Mouse (Mus musculus) midbrain, embryonic 11.5 days (tissue): Measurements from ENCODE around the gene Ksr2. TPM values are rescaled to one million over a fixed set of nuclear protein-coding genes. Genes with fewer than 3 reads are reported as not detected.
A peak's percentile ranks its signal among the peaks of the same experiment; 100 is the strongest.
"Not testable (repeated sequence)": the region's sequence is repeated elsewhere in the genome, so short reads cannot be mapped to it uniquely, and the experiment has no call there.

Source experiments
- ATAC-seq: fragments of 200-750 bp; cut with Nextera tagmentation; 2 replicates; pipeline ENCODE4 v1.8.0; 2017; ENCODE audit warnings: moderate TSS enrichment, moderate library complexity; ENCODE audit not compliant: low FRiP score
- DNase-seq: peaks from one replicate; pipeline ENCODE4 v3.0.0; 2015; ENCODE audit warnings: low spot score; ENCODE audit errors: missing footprints
- H3K27ac ChIP-seq: fragments of 300-500 bp; sonication (generic); 2 replicates; pipeline ENCODE4 v1.5.1; 2014; ENCODE audit warnings: low read depth, low read length
- H3K27me3 ChIP-seq: fragments of 300-500 bp; sonication (generic); 2 replicates; pipeline ENCODE4 v1.6.1; 2014; ENCODE audit warnings: mild to moderate bottlenecking, low read length, moderate library complexity, mixed read lengths; ENCODE audit not compliant: control insufficient read depth, insufficient read depth
- H3K36me3 ChIP-seq: fragments of 300-500 bp; sonication (generic); 2 replicates; pipeline ENCODE4 v1.6.1; 2014; ENCODE audit warnings: mild to moderate bottlenecking, low read length, moderate library complexity, mixed read lengths; ENCODE audit not compliant: control insufficient read depth, insufficient read depth
- H3K4me1 ChIP-seq: fragments of 300-500 bp; sonication (generic); 2 replicates; pipeline ENCODE4 v1.6.1; 2014; ENCODE audit warnings: low read length; ENCODE audit not compliant: control insufficient read depth, insufficient read depth
- H3K4me2 ChIP-seq: fragments of 300-500 bp; sonication (generic); 2 replicates; pipeline ENCODE4 v1.6.1; 2014; ENCODE audit warnings: mild to moderate bottlenecking, moderate library complexity
- H3K4me3 ChIP-seq: fragments of 300-500 bp; sonication (generic); 2 replicates; pipeline ENCODE4 v1.5.1; 2014; ENCODE audit warnings: low read depth, low read length
- H3K9ac ChIP-seq: fragments of 300-500 bp; sonication (generic); 2 replicates; pipeline ENCODE4 v1.6.1; 2014; ENCODE audit warnings: low read length
- H3K9me3 ChIP-seq: fragments of 300-500 bp; sonication (generic); 2 replicates; pipeline ENCODE4 v1.6.1; 2016; ENCODE audit warnings: low read length; ENCODE audit not compliant: control insufficient read depth
- WGBS: fragments of 180-500 bp; shearing (Covaris S2); extraction: QIAGEN DNeasy Blood & Tissue Kit; methylation state at CpG from one replicate; pipeline ENCODE4 v1.1.7; 2014; 5-methylcytosine and 5-hydroxymethylcytosine counted together
- polyA plus RNA-seq: library from polyadenylated mRNA; unstranded; fragments of >200 nt; fragmentation: Nextera tagmentation; extraction: Ambion mirVana; gene quantifications from 2 replicates; pipeline ENCODE4 v1.2.1, GENCODE M21; 2014

The Ksr2 gene
- polyA plus RNA-seq, 1 experiment from 2014 or later = 0.90 TPM

GRCm38 (mm10) chr5:117377731-117378130 is 36.1 kb upstream of the Ksr2 start:
- ATAC-seq, DNase-seq, H3K4me2 ChIP-seq, H3K9ac ChIP-seq, H3K4me3 ChIP-seq, H3K9me3 ChIP-seq, H3K4me1 ChIP-seq, H3K27me3 ChIP-seq, H3K27ac ChIP-seq: not testable (repeated sequence)
- H3K36me3 ChIP-seq = peaks cover 20% of the 10 kb centered on the region
- 93% methylated on average over 14 of the region's 14 CpGs for WGBS

- no peak overlapping the region for H3K27ac ChIP-seq
- H3K9ac ChIP-seq = no peak overlapping the region
- H3K9me3 ChIP-seq = no peaks in the 10 kb centered on the region
- no peak for DNase-seq
- no peak overlapping the region for H3K4me3 ChIP-seq
- H3K4me1 ChIP-seq = no peaks in the 10 kb centered on the region
- no peak overlapping the region for H3K4me2 ChIP-seq
- peaks cover 20% of the 10 kb centered on the region for H3K36me3 ChIP-seq
- ATAC-seq = no peak
- 86% methylated on average over 4 of the region's 4 CpGs for WGBS
- no peaks in the 10 kb centered on the region for H3K27me3 ChIP-seq
Measured at GRCm38 (mm10) chr5:117380199-117380598, 33.6 kb upstream of the Ksr2 start.

- Histone ChIP-seq H3K27ac (no peak overlapping the region), H3K9me3 (no peaks in the 10 kb centered on the region), H3K4me1 (no peaks in the 10 kb centered on the region), H3K27me3 (no peaks in the 10 kb centered on the region), H3K36me3 (peaks cover 17% of the 10 kb centered on the region), H3K9ac (no peak overlapping the region), H3K4me3 (no peak overlapping the region), H3K4me2 (no peak overlapping the region)
- no peak for ATAC-seq
- 81% methylated on average over 7 of the region's 7 CpGs for WGBS
- DNase-seq = no peak
Measured at GRCm38 (mm10) chr5:117381785-117382184, 32.0 kb upstream of the Ksr2 start.

- Histone ChIP-seq H3K27ac (no peak overlapping the region), H3K9ac (no peak overlapping the region), H3K36me3 (peaks cover 14% of the 10 kb centered on the region), H3K27me3 (no peaks in the 10 kb centered on the region), H3K9me3 (no peaks in the 10 kb centered on the region), H3K4me3 (no peak overlapping the region), H3K4me1 (peaks cover 6% of the 10 kb centered on the region), H3K4me2 (no peak overlapping the region)
- DNase-seq (no peak), ATAC-seq (no peak)
- 77% methylated on average over 12 of the region's 12 CpGs for WGBS
Measured at GRCm38 (mm10) chr5:117383198-117383597, 30.6 kb upstream of the Ksr2 start.

- H3K4me3 ChIP-seq = peak overlapping the region; percentile 77
- ATAC-seq (peak; percentile 51), DNase-seq (no peak)
- H3K4me2 ChIP-seq = peak overlapping the region; percentile 72
- H3K27me3 ChIP-seq = no peaks in the 10 kb centered on the region
- H3K27ac ChIP-seq = peak overlapping the region; percentile 61
- 11% methylated on average over 16 of the region's 16 CpGs for WGBS
- no peaks in the 10 kb centered on the region for H3K36me3 ChIP-seq
- no peaks in the 10 kb centered on the region; the same call in 1 of the 2 replicates for H3K9me3 ChIP-seq
- peaks cover 9% of the 10 kb centered on the region for H3K4me1 ChIP-seq
- H3K9ac ChIP-seq = peak overlapping the region; percentile 96
Measured at GRCm38 (mm10) chr5:117388296-117388751, 25.5 kb upstream of the Ksr2 start.

GRCm38 (mm10) chr5:117388877-117389276 is 24.9 kb upstream of the Ksr2 start, which contains the start of gene Rfc5:
Rfc5 (minus strand) TSS chr5:117389047.
- Histone ChIP-seq H3K4me3 (peak within 1 kb of the TSS; percentile 77), H3K4me2 (peak within 1 kb of the TSS; percentile 72), H3K27me3 (no peaks in the 10 kb centered on the region), H3K36me3 (no peaks in the 10 kb centered on the region), H3K27ac (peak within 1 kb of the TSS; percentile 61), H3K4me1 (peaks cover 9% of the 10 kb centered on the region), H3K9me3 (no peaks in the 10 kb centered on the region; the same call in 1 of the 2 replicates), H3K9ac (peak within 1 kb of the TSS; percentile 96)
- peak; percentile 99 for DNase-seq
- ATAC-seq = peak; percentile 97
- under 1% methylated on average over 44 of the region's 44 CpGs for WGBS

- DNase-seq = no peak
- 100% methylated on average over 1 of the region's 1 CpGs for WGBS
- Histone ChIP-seq H3K4me3 (no peak overlapping the region), H3K9me3 (no peaks in the 10 kb centered on the region; the same call in 1 of the 2 replicates), H3K4me1 (peaks cover 9% of the 10 kb centered on the region), H3K27me3 (no peaks in the 10 kb centered on the region), H3K27ac (no peak overlapping the region), H3K4me2 (no peak overlapping the region), H3K36me3 (no peaks in the 10 kb centered on the region), H3K9ac (no peak overlapping the region)
- no peak for ATAC-seq
Measured at GRCm38 (mm10) chr5:117390895-117391294, 22.9 kb upstream of the Ksr2 start.

- peak; percentile 51 for DNase-seq
- Histone ChIP-seq H3K27ac (no peak overlapping the region), H3K4me3 (no peak overlapping the region), H3K9ac (no peak overlapping the region), H3K36me3 (no peaks in the 10 kb centered on the region), H3K9me3 (no peaks in the 10 kb centered on the region; the same call in 1 of the 2 replicates), H3K4me2 (no peak overlapping the region), H3K27me3 (no peaks in the 10 kb centered on the region), H3K4me1 (no peaks in the 10 kb centered on the region)
- WGBS = 86% methylated on average over 5 of the region's 5 CpGs
- no peak for ATAC-seq
Measured at GRCm38 (mm10) chr5:117395834-117396233, 18.0 kb upstream of the Ksr2 start.

GRCm38 (mm10) chr5:117396596-117397014 is 17.2 kb upstream of the Ksr2 start:
- H3K4me3 ChIP-seq = no peak overlapping the region
- H3K9me3 ChIP-seq = no peaks in the 10 kb centered on the region; the same call in 1 of the 2 replicates
- H3K4me2 ChIP-seq = no peak overlapping the region
- no peaks in the 10 kb centered on the region for H3K27me3 ChIP-seq
- DNase-seq (no peak), ATAC-seq (no peak)
- H3K4me1 ChIP-seq = no peaks in the 10 kb centered on the region
- no peak overlapping the region for H3K9ac ChIP-seq
- H3K27ac ChIP-seq = no peak overlapping the region
- H3K36me3 ChIP-seq = no peaks in the 10 kb centered on the region
- 65% methylated on average over 6 of the region's 6 CpGs for WGBS
